ENCODE assay signal across 18 mouse cellular contexts in the genomic region with DNA sequence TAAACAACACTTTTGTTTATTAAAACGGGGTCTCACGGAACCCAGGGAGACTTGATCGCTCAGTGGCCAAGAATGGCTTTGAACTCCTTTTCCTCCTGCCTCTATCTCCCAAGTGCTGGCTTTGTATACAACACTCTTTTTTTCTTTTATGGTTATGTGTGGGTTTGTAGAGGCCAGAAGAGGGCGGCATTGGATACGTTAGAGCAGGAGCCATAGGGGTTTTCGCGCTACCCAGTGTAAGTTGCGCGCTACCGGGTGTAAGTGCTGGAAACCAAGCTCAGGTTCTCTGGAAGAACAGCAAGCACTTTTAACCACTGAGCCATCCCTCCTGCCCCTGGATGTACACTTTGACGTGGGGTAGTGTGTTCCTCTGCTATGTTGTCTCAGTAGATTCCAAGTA. TPM values are rescaled to one million over a fixed set of nuclear protein-coding genes. Genes with fewer than 3 reads are reported as not detected.
A peak's percentile ranks its signal among the peaks of the same experiment; 100 is the strongest.
DNase-seq lines count a peak whose midpoint lies in the region.
"Had no signal": no experiment of that assay in that cellular context is flagged by ENCODE, and none has a peak within 500 bp of the region (broad histone marks: within the 10 kb centered on the region; RNA-seq: fewer than 3 reads in every experiment).

No protein-coding gene starts in this region.

- intact Hi-C loops in left cerebral cortex, postnatal 10 days (cut with DNase I) = no loop called here

- DNase-seq in testis, postnatal 10 days (ENCODE audit: low spot score) = peak; percentile 19
- DNase-seq in testis, postnatal 14 days (ENCODE audit: low spot score) = no peak
- DNase-seq in ES-CJ7 (ENCODE audit: low read depth, low spot score) (peak; percentile 88), ZHBTc4 (ENCODE audit: low read depth, low spot score) (peak; percentile 86)
- DNase-seq in left cerebral cortex, postnatal 10 days (ENCODE audit: extremely low spot score in 1 of 2, low spot score in 2 of 2) = no peak
- DNase-seq in layer of hippocampus, adult 8-10 months (ENCODE audit: low spot score in 2 of 2) = no peak
- DNase-seq: adrenal gland, postnatal 25 days; cerebellum, adult 11-12 months; cerebellum, postnatal 14 days; gastrocnemius, adult 2 months; heart, postnatal 36 days; kidney, adult 9 months; kidney, postnatal 10 days; layer of hippocampus, adult 9-11 months; midbrain, embryonic 14.5 days had no signal

RNA-seq across cellular contexts. Expression of gene BC048403, which starts 45.2 kb away (rescaled TPM):
- total RNA-seq in left cerebral cortex, postnatal 10 days (2021) = 1 to 10 TPM; 8.6 to 8.8 TPM
- total RNA-seq in layer of hippocampus, adult 8-10 months (2022) = 10 to 100 TPM in 1 of 4 experiments, 1 to 10 TPM in 3; 9.1 to 10.8 (median 9.4) TPM

RNA-seq across cellular contexts. Expression of gene D930020B18Rik, which starts 53.2 kb away (rescaled TPM):
- under 1 TPM; 0.30 to 0.39 TPM for total RNA-seq in left cerebral cortex, postnatal 10 days (2021)
- total RNA-seq in layer of hippocampus, adult 8-10 months (2022) = 1 to 10 TPM in 1 of 4 experiments, under 1 TPM in 3; 0.20 to 1.6 (median 0.34) TPM
- total RNA-seq: adrenal gland, adult 18-20 months; adrenal gland, postnatal 25 days; gastrocnemius, adult 2 months; gastrocnemius, postnatal 4 days; heart, postnatal 36 days; monocyte, adult 5-6 weeks had no signal

Comparison
In these comparisons a context has a peak if more than half of its experiments do, and no peak if none do; other contexts are left out.
1. DNase-seq: peak in testis, postnatal 10 days (single experiment), ES-CJ7 (single experiment) and ZHBTc4 (single experiment); none in testis, postnatal 14 days (single experiment), left cerebral cortex, postnatal 10 days (0 of 2) and layer of hippocampus, adult 8-10 months (0 of 2).